Mouse (Mus musculus) lung, postnatal 0 days (tissue): ENCODE data around the gene Snrpd3. TPM values are rescaled to one million over a fixed set of nuclear protein-coding genes. Genes with fewer than 3 reads are reported as not detected.
"Not testable (repeated sequence)": the region's sequence is repeated elsewhere in the genome, so short reads cannot be mapped to it uniquely, and the experiment has no call there.

ENCODE experiments used
- ATAC-seq: fragments of 200-750 bp; cut with Nextera tagmentation; 2 replicates; pipeline ENCODE4 v1.8.0; 2017; ENCODE audit warnings: moderate library complexity
- DNase-seq: peaks from one replicate; pipeline ENCODE4 v3.0.0-alpha.2; 2016; ENCODE audit warnings: low spot score
- H3K27ac ChIP-seq: fragments of 300-500 bp; sonication (generic); 2 replicates; pipeline ENCODE4 v1.5.1; 2014; ENCODE audit warnings: antibody characterized with exemption, mild to moderate bottlenecking, low read length, mixed read lengths
- H3K27me3 ChIP-seq: fragments of 300-500 bp; sonication (generic); replicated peaks from 2 replicates; pipeline ENCODE4 v1.6.1; 2014; ENCODE audit warnings: low read length, mixed read lengths; ENCODE audit not compliant: insufficient read depth
- H3K36me3 ChIP-seq: fragments of 300-500 bp; sonication (generic); 2 replicates; pipeline ENCODE4 v1.6.1; 2014; ENCODE audit warnings: low read length, mixed read lengths; ENCODE audit not compliant: insufficient read depth
- H3K4me1 ChIP-seq: fragments of 300-500 bp; sonication (generic); 2 replicates; pipeline ENCODE4 v1.6.1; 2014; ENCODE audit warnings: antibody characterized with exemption, low read depth, low read length, mixed read lengths; ENCODE audit not compliant: insufficient read depth
- H3K4me2 ChIP-seq: fragments of 300-500 bp; sonication (generic); replicated peaks from 2 replicates; pipeline ENCODE4 v1.6.1; 2014; ENCODE audit warnings: low read depth, mild to moderate bottlenecking, low read length, moderate library complexity, mixed read lengths
- H3K4me3 ChIP-seq: fragments of 300-500 bp; sonication (generic); 2 replicates; pipeline ENCODE4 v1.5.1; 2014; ENCODE audit warnings: low read depth, low read length
- H3K9ac ChIP-seq: fragments of 300-500 bp; sonication (generic); replicated peaks from 2 replicates; pipeline ENCODE4 v1.6.1; 2014; ENCODE audit warnings: low read depth, mild to moderate bottlenecking
- H3K9me3 ChIP-seq: fragments of 300-500 bp; sonication (generic); 2 replicates; pipeline ENCODE4 v1.6.1; 2016; ENCODE audit warnings: low read length, mixed read lengths
- CTCF ChIP-seq: IDR thresholded peaks from 2 replicates; pipeline ENCODE4 v1.5.1; 2016; ENCODE audit warnings: antibody characterized with exemption, mild to moderate bottlenecking
- EP300 ChIP-seq: IDR thresholded peaks from 2 replicates; pipeline ENCODE4 v1.6.1; 2016; ENCODE audit warnings: antibody characterized with exemption, mild to moderate bottlenecking, control low read depth
- WGBS: fragments of 180-500 bp; shearing (Covaris S2); extraction: QIAGEN DNeasy Blood & Tissue Kit; methylation state at CpG from one replicate; pipeline ENCODE4 v1.1.7; 2014; 5-methylcytosine and 5-hydroxymethylcytosine counted together
- polyA plus RNA-seq: library from polyadenylated mRNA; unstranded; fragments of >200 nt; fragmentation: Nextera tagmentation; extraction: Ambion mirVana; gene quantifications from 2 replicates; pipeline ENCODE4 v1.2.1, GENCODE M21; 2015

The Snrpd3 gene
- polyA plus RNA-seq, 1 experiment from 2014 or later: 61.6 TPM

DNA sequence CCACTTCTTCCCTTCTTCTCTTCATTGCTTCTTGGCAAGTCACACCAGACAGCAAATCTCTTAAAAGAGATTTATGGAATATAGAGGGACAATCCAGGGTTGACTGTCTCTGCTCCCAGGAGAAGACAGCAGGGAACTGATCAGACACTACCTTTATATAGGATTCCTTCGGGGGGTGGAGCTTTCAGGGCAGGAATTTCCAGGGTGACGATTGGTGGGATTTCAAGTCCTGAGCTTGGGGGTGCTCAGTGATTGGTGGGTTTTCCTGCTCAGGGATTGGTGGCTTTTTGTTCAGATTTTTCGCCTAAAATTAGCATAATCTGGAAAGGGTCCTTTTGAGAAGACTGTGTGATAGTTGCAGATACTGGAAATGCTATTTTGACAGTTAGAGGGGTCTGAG lies 30.2 kb upstream of the Snrpd3 start:
- WGBS: 58% methylated on average over 3 of the region's 3 CpGs
- no peak for TF ChIP-seq EP300
- TF ChIP-seq CTCF: no peak
- H3K27me3 ChIP-seq: no peaks in the 10 kb centered on the region
- no peaks in the 10 kb centered on the region for H3K9me3 ChIP-seq
- DNase-seq: no peak
- H3K4me3 ChIP-seq: no peak overlapping the region
- peaks cover 3% of the 10 kb centered on the region; the same call in 1 of the 2 replicates for H3K4me1 ChIP-seq
- no peak overlapping the region for H3K9ac ChIP-seq
- H3K36me3 ChIP-seq: no peaks in the 10 kb centered on the region
- no peak overlapping the region for H3K27ac ChIP-seq
- ATAC-seq: no peak
- H3K4me2 ChIP-seq: no peak overlapping the region

DNA sequence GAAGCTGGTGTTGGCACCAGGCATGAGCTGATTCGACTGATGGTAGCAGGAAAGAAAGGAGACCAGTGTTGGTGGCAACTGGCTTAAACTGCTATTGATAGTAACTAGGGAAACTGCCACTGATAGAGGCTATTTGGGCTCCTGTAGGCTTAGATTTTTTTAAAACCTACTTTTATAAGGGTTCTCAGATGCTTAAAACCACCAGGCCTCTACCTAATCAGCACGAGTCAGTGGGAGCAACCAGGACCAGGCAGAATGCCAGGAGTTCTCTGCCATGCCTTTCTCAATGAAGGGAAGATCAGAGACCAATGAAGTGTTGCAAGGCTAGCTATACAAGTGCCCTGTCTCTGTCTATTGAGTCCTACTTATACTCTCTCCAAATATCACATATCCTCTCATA lies 27.8 kb upstream of the Snrpd3 start:
- DNase-seq (no peak), ATAC-seq (no peak)
- Histone ChIP-seq H3K9me3 (no peaks in the 10 kb centered on the region), H3K27ac (no peak overlapping the region), H3K27me3 (no peaks in the 10 kb centered on the region), H3K9ac (no peak overlapping the region), H3K36me3 (no peaks in the 10 kb centered on the region), H3K4me3 (no peak overlapping the region), H3K4me2 (no peak overlapping the region), H3K4me1 (no peaks in the 10 kb centered on the region)
- TF ChIP-seq EP300: no peak
- no peak for TF ChIP-seq CTCF
- 52% methylated on average over 2 of the region's 2 CpGs for WGBS

DNA sequence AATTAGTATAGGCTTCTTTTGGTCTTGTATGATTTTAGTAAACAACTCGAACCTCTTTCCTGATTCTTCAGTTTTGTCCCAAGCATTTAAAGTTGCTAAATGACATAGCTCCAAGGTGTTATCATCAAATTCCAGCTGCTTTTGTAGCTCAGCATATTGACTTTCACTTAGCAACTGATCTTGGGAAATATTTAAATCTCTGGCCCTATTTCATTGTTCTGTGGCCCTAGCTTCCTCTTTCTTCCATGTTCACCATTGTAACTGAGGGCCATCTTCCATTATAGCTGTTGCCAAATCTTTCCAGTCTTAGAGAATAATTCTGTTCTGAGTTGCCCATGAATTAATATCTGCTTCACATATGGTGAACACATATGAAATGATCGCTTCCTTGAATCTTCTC lies 26.6 kb upstream of the Snrpd3 start:
- Histone ChIP-seq H3K27ac (no peak overlapping the region), H3K4me3 (no peak overlapping the region), H3K9ac (no peak overlapping the region), H3K4me1 (no peaks in the 10 kb centered on the region), H3K4me2 (no peak overlapping the region), H3K27me3 (no peaks in the 10 kb centered on the region), H3K36me3 (no peaks in the 10 kb centered on the region), H3K9me3 (no peaks in the 10 kb centered on the region)
- ATAC-seq: no peak
- TF ChIP-seq CTCF (no peak), EP300 (no peak)
- 57% methylated on average over 2 of the region's 2 CpGs for WGBS
- peak; percentile 63 for DNase-seq

DNA sequence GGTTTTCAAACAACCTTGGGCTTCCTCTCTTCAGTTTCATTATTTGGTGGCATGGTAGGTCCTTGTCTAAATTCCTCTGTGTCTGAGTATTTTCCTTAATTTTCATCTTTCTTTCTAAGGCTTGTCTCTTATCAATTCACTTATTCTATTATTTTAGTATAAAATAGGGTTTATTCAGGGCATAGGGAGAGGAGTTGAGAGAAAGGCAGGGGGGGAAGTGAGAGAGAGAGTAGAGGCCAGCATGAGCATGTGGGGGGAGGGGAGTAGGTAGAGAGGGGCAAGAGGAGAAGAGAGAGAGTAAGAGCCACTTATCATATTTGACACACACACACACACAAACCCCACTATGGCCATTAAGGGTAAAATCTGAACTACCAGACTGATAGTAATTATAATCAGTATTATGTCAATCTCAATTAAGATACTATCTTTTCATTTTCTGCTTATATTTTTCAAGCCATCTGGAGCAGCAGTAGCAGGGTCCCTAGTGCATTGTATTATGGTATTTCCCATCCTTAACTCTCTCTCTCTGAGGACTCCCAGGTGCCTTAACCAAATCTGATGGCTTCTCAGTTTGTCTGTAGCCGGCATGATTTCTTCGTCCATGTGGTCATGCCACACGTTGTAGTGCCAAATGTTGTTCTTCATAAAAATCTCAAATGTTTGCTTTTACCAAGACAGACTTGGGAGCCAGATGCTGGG lies 26.0 kb upstream of the Snrpd3 start:
- ATAC-seq (no peak), DNase-seq (no peak)
- Histone ChIP-seq H3K27ac (no peak overlapping the region), H3K27me3 (no peaks in the 10 kb centered on the region), H3K4me1 (no peaks in the 10 kb centered on the region), H3K9me3 (no peaks in the 10 kb centered on the region), H3K4me2 (no peak overlapping the region), H3K9ac (no peak overlapping the region), H3K36me3 (no peaks in the 10 kb centered on the region), H3K4me3 (no peak overlapping the region)
- no peak for TF ChIP-seq CTCF
- no peak for TF ChIP-seq EP300
- WGBS: 75% methylated on average over 3 of the region's 3 CpGs

DNA sequence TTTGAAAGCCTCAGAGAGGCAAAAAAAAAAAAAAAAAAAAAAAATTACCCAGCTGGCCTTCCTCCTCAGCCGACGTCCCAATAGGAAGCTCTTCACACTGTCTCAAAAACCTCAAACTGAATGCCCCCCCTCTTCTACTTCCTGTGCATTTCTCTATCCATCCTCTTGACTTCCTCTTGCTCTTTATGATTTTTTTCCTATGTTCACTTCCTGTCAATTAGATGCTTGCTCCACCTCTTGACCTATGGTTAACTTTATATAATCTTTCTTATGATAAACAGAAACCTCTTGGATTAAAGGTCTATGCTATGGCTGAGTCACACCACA lies 25.5 kb upstream of the Snrpd3 start:
- TF ChIP-seq CTCF (no peak), EP300 (no peak)
- 29% methylated on average over 2 of the region's 2 CpGs for WGBS
- no peak for ATAC-seq
- no peak overlapping the region for H3K4me3 ChIP-seq
- no peak overlapping the region for H3K27ac ChIP-seq
- H3K9me3 ChIP-seq: no peaks in the 10 kb centered on the region
- no peaks in the 10 kb centered on the region for H3K4me1 ChIP-seq
- no peaks in the 10 kb centered on the region for H3K27me3 ChIP-seq
- no peak overlapping the region for H3K9ac ChIP-seq
- peak; percentile 33 for DNase-seq
- H3K4me2 ChIP-seq: no peak overlapping the region
- H3K36me3 ChIP-seq: no peaks in the 10 kb centered on the region

DNA sequence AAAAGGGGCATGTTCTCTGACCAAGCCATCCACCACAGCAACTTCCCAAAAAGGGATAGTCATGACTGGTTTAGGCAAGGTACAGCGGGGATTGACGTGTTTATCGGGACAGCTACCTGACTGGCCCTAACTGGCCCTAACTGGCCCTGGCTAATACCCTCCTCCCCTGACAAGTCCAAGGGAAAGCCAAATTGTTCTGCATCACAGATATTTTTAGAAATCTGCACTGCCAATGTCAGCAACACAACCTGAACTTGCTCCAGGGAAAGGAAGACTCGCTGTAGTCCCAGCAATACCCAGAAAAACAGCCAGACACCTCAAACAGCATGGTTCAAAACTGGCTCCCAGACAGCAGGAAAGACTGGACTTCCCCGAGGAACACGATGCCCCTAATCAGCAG lies 22.0 kb upstream of the Snrpd3 start:
- Histone ChIP-seq H3K4me3 (no peak overlapping the region), H3K36me3 (no peaks in the 10 kb centered on the region), H3K9ac (no peak overlapping the region), H3K4me1 (no peaks in the 10 kb centered on the region), H3K27ac (no peak overlapping the region), H3K4me2 (no peak overlapping the region), H3K27me3 (no peaks in the 10 kb centered on the region), H3K9me3 (no peaks in the 10 kb centered on the region)
- DNase-seq (no peak), ATAC-seq (no peak)
- TF ChIP-seq CTCF: no peak
- no peak for TF ChIP-seq EP300
- 62% methylated on average over 6 of the region's 6 CpGs for WGBS

DNA sequence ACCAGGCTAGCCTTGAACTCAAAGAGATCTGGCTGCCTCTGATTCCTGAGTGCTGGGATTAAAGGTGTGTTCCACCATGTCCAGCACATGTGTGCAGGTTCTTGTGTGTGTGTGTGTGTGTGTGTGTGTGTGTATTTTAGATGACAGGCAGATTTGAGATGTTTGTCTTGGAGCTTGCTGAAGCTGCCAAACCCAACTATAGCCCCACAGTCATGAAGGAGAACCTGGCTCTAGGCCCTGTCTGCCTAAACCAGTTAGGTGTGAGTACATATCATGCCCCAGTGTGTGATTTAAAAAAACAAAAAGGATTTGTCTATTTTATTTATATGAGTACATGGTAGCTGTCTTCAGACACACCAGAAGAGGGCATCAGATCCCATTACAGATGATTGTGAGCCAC lies 21.4 kb upstream of the Snrpd3 start:
- Histone ChIP-seq H3K9me3 (no peaks in the 10 kb centered on the region), H3K4me1 (no peaks in the 10 kb centered on the region), H3K36me3 (no peaks in the 10 kb centered on the region), H3K9ac (no peak overlapping the region), H3K27ac (no peak overlapping the region), H3K4me3 (no peak overlapping the region), H3K4me2 (no peak overlapping the region), H3K27me3 (no peaks in the 10 kb centered on the region)
- DNase-seq: no peak
- no peak for ATAC-seq
- TF ChIP-seq EP300 (no peak), CTCF (no peak)

DNA sequence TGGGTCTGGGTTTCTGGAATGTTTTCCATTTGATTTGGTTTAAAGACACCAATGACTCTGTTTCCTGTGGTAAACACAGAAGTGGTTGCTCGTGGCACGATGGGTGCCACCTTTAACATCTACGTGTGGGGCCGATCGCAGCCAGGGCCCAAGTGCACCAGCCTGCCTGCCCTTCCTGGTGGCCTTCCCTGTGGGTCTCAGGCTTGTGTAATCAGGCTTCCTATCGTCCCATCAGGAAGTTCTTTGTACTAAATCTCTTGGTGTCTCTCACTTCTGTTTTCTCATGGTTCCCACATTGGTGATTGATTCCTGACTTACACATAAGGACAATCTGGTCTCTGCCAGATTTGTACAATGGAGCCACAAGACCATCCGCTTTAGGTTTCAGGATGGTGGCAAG lies 18.1 kb upstream of the Snrpd3 start:
- H3K9me3 ChIP-seq, H3K4me3 ChIP-seq, H3K4me1 ChIP-seq, ATAC-seq, H3K9ac ChIP-seq, H3K4me2 ChIP-seq, H3K27ac ChIP-seq, H3K27me3 ChIP-seq, DNase-seq, H3K36me3 ChIP-seq: not testable (repeated sequence)
- 77% methylated on average over 7 of the region's 7 CpGs for WGBS
